Mouse (Mus musculus): Measurements from ENCODE around the gene Cutal.

Gene Cutal

DNA sequence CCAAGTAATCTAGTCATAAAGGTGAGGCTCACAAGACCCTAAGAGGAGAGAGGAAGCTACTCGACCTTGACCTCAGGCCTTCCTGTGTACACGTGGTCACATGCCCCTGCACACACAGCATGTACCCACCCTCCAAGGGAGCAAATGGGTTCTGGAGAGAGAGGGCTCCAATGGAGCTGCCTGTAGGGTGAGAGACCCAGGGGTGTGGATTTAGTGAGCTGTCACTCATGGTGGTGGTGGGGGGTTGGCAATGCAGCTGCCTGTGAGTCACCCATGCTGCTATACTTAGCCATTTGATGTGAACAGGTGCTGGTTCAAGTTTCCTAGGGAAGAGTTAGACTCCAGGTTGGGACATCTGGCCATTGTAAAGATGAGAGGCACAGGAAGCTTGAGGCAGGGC is 45.9 kb downstream of the Cutal start:
- no peak for DNase-seq (ENCODE audit: low spot score)

GRCm38 (mm10) chr2:34922729-34923128 is 48.5 kb downstream of the Cutal start:
- no peak for DNase-seq (ENCODE audit: low spot score)

GRCm38 (mm10) chr2:34927320-34927719 is 53.1 kb downstream of the Cutal start:
- DNase-seq (ENCODE audit: low spot score), result no peak

DNA sequence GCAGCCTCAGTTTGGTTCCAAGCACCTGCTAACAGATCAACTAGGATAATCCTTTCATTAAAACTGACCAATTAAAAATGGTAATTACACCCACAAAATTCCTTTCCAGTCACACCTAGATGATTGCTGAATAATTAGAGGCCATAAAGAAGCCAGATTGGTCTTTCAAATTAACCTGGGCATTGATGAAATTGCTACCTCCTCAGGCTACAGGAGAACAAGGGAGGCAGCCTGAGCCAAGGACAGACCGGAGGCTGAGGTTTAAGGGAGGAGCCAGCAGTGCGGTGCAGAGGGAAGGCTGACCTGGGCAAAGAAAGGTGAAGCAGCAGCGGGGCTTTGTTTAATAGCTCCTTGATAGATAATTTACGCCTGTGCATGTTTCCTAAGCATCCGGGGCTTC is 63.3 kb downstream of the Cutal start:
- no peak for DNase-seq (ENCODE audit: low spot score)

DNA sequence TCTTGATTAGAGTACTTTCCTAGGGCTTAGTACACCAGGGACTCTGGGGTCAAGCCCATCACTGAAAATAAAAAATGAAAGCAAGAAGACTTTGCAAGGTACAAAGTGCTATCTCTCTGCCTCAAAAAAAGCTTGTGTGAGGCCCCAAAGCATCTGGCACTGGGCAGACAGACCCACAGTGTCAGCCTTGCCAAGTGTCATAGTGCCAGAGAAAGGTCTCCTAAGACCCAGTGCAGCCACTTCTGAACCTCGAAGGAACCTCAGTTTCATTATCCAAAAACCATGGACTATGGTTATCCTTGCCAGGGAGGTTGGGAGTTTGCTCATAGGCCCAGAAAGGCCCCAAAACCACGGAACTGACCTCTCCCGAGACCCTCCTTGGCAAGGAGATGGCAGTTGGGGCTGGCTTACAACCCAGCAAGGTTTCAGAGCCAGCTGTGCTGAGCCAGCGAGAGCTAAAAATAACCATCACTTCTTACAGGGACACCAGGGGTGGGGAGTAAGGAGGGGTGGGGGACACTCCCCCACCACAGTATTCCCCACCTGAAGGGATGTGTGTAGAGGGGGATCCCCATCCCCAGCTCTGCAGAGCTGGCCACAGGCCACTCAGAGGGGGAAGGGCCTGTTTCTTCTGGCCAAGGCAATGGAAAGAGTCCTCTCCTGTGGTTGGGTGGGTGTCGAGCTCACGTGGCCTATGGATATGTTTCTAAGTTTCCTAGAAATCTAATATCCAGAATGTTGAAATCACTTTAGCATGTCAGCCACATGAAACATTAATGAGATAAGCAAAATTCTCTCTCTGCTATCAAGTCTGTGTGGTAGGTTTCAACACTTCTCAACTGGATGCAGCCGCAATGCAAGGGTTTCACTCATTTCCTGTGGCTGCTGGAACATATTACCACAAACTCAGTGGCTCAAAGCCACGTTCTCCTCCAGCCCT is 64.3 kb downstream of the Cutal start:
- no peak for DNase-seq (ENCODE audit: low spot score)

GRCm38 (mm10) chr2:34940246-34940645 is 66.0 kb downstream of the Cutal start:
- DNase-seq (ENCODE audit: low spot score), result no peak

DNA sequence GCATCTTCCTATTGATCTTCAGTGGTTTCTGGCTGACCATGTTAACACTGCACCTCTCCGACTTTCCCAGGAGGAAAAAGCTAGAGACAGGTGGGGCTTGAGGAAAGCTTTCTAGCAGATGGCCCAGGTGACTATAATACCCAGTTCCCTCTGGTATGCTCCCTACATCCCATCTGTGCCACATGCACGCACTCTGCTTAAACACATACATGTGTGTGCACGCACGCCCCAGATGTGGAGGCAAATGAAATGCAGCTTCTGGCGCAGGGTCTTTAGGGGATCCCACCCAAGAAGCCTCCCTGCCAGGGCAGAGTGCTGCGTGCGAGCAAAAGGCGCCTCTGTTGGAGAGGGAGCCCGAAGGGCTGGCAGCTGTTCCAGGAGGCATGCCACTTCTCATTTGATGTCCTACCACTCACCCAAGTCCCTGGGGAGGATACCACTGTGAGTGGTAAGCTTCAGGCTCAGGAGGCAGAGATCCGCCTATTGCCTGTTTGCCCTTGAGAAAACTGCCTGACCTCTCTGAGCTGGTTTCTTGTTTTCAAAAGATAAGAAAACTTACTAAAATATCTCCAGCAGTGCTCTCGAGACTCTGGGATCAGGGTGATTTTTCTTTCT is 67.0 kb downstream of the Cutal start:
- DNase-seq (ENCODE audit: low spot score), result no peak
